Mouse (Mus musculus): ENCODE data around the gene Cma2.
"Not testable (repeated sequence)": the region's sequence is repeated elsewhere in the genome, so short reads cannot be mapped to it uniquely, and the experiment has no call there.

Gene Cma2

GRCm38 (mm10) chr14:55950346-55951030 is at the start of gene Cma2:
Cma2 (plus strand) TSS chr14:55950980.
- ATAC-seq (ENCODE audit: insufficient number of reproducible peaks, low FRiP score, low TSS enrichment), result no peak

GRCm38 (mm10) chr14:55905518-55905917 is 45.3 kb upstream of the Cma2 start:
- ATAC-seq (ENCODE audit: insufficient number of reproducible peaks, low FRiP score, low TSS enrichment), result no peak

DNA sequence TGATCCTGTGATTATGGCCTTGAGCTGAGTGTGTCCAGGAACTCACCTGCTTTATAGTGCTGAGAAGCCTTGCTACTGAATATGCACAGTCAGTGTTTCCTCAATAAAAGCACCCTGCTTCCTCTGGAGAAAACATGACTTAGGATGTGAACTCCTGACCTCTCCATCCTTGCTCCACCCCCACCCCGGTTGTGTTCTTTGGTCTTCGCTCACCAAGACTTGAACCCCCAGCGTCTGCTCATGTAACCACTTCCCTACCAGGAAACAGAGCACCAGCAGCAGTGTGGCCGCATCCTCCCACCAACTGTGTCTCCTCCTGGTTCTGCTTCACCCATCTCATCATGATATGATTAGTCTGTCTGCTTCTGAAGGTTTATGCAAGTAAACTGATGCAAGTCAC is 37.4 kb upstream of the Cma2 start:
- no peak for ATAC-seq (ENCODE audit: insufficient number of reproducible peaks, low FRiP score, low TSS enrichment)

GRCm38 (mm10) chr14:55918240-55919082 is 32.3 kb upstream of the Cma2 start:
- ATAC-seq (ENCODE audit: insufficient number of reproducible peaks, low FRiP score, low TSS enrichment), result peak; percentile 76; the same call in 1 of the 2 replicates

DNA sequence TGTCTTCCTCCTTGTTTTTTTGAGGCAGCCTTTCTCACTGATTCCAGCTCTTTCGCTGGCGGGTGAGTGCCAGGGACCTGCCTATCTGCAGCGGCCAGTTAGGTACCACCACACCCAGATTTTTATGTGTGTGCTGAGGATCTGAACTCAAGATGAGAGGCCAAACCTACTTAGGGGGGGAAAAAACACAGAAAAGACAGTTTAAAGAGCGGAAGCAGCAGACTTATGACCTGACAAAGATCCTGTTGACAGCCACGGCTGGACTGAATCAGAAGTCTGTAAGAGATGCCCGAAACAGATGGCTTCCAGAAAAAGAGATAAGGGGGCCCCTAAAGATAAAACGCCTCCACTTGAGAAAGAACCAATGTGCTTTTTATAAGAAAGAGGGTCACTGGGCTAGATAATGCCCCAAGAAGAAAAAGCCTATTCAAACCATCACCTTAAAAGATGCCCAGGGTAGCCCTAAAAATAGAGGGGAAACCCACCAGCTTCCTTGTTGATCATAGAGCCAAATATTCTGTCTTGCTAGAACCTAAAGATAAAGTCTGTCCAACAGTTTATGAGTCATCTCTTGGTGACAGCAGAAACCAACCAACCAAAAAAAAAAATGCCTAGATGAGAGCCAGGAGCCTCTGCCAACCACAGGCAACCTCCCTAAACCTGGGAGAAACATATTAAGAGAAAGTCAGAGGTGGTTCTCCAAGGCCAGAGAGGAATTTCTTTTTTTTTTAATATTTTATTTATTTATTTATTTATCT is 28.1 kb upstream of the Cma2 start:
- no peak for ATAC-seq (ENCODE audit: insufficient number of reproducible peaks, low FRiP score, low TSS enrichment)

DNA sequence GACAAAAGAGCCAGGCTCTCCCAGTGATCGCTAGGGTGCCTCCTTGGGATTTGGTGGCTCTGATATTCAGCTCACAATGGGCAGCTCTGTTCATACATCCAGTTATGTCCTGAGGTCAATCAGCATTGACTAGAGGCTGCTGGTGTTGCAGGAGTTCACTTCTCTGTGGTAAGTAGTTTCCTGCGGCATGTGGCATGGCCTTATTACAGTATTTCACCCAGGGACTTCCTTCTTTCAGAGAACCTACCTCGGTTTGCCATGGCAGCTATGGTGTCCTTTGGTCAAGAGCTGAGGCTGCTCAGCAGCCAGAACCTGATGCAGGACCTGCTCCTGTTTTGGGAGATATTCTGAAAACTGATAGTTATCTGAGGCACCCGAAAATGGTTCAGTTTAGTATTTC is 23.9 kb upstream of the Cma2 start:
- ATAC-seq (ENCODE audit: insufficient number of reproducible peaks, low FRiP score, low TSS enrichment), result no peak

- no peak for ATAC-seq (ENCODE audit: insufficient number of reproducible peaks, low FRiP score, low TSS enrichment)
Observed at GRCm38 (mm10) chr14:55929263-55929997, 21.4 kb upstream of the Cma2 start.

DNA sequence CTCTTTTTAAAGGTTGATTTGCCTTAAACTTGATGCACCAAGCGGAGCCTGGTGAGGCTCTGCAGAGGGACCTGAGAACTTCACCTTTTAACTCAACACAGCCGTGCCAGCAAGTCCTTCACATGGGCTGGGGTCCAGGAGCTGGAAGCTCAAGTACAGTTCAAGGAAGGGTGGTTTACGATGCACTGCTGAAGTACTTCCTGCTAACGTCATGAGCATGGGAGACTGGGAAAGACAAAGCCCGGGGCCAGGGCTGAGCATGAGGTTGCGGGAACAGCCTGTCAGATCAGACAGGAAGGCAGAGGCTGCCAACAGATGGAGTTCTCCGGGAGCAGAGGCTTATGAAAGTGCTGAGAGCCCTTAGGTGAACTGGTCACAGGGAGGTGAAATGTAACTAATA is 17.2 kb upstream of the Cma2 start:
- ATAC-seq (ENCODE audit: insufficient number of reproducible peaks, low FRiP score, low TSS enrichment), result no peak

DNA sequence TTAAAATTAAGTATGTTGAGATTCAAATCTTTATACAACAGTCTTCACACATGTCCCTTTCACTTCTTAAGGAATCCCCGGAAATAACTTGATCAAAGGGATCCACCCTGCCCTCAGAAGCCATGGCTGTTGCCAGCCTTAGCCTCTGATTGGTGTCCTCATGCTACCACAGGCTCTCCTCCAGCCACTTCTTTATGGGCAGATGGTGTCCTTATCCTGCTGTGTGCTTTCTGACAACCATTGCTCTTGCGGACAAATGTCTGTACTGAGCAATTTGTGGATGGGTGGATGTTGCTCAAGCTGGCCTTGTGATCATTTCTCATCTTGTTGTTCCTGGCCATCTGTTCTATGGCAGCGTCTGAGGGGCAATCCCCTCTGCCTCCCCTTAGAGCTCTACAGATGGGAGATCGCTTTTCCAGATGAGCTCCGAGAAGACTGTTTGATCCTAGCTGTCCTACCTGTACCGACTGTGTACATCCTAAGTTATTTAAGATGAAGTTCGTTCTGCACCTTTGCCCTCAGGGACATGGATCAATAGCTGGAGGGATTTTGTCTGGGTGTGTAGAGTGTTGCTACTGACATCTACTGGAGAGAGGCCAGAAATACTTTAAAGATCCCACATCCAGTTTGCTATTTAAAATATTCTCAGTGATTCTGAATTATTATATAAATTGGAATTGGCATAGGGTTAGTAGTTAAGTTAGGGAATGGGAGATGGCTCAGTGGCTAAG is 10.5 kb upstream of the Cma2 start:
- ATAC-seq (ENCODE audit: insufficient number of reproducible peaks, low FRiP score, low TSS enrichment), result peak; percentile 81

DNA sequence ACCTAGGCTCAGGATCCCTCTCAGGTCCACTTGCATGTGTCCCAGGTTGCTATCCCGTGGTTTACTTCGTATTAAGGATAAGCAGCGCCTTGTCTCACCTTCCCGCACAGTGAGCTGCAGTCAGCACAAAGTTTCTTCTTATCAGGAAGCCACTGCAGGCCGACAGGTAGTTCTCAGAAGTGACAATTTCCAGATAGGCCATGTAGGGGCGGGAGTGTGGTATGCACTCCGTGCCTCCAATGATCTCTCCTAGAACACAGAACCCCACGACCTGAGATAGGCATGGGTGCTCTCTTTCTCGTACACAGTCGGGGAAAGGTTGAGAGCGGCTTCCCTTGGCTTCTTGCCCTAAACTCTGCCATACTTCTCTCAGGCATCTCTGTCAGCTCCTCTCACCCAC is 7.2 kb upstream of the Cma2 start:
- ATAC-seq (ENCODE audit: insufficient number of reproducible peaks, low FRiP score, low TSS enrichment), result no peak

DNA sequence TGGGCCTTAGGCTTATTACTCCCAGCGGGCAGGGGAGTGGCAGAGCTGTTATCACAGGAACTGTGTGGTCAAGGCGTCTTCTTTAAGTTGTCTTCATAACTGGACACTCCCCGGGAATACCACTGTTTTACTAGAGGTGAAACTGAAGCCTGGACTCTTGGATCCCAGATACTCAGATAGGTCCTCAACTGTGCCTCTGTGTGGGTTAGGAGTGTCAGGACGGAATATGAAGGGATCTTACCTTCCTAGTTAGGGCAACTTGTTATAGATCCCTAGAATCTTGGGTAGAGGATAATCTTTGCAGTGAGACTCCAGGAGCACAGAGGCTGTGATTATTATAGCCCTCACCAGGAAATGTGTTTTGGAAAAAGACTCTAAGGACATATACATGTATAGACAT is 6.2 kb upstream of the Cma2 start, which contains the start of gene Cma1:
Gene Cma1, minus strand, starts transcription at position 101 of the 400 bp plus-strand sequence.
- ATAC-seq (ENCODE audit: insufficient number of reproducible peaks, low FRiP score, low TSS enrichment), result no peak

- ATAC-seq (ENCODE audit: insufficient number of reproducible peaks, low FRiP score, low TSS enrichment), result no peak
Observed at GRCm38 (mm10) chr14:55946269-55946969, 4.4 kb upstream of the Cma2 start.

- no peak for ATAC-seq (ENCODE audit: insufficient number of reproducible peaks, low FRiP score, low TSS enrichment)
Observed at GRCm38 (mm10) chr14:55963263-55963662, 12.5 kb downstream of the Cma2 start.

DNA sequence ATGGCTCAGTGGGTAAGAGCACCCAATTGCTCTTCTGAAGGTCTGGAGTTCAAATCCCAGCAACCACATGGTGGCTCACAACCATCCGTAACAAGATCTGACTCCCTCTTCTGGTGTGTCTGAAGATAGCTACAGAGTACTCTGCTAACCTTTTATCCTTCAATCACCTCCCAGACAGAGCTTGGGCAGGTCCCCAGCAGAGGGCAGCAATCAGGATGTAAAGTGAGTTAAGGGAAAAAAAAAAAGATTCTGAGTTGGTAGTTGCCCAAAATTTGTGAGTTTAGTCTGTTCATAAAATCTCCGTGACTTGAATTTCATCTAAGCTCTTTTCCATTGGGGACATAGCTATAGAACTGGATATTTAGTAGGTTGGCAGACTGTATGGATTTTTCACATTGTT is 13.1 kb downstream of the Cma2 start:
- ATAC-seq (ENCODE audit: insufficient number of reproducible peaks, low FRiP score, low TSS enrichment), result not testable (repeated sequence)

DNA sequence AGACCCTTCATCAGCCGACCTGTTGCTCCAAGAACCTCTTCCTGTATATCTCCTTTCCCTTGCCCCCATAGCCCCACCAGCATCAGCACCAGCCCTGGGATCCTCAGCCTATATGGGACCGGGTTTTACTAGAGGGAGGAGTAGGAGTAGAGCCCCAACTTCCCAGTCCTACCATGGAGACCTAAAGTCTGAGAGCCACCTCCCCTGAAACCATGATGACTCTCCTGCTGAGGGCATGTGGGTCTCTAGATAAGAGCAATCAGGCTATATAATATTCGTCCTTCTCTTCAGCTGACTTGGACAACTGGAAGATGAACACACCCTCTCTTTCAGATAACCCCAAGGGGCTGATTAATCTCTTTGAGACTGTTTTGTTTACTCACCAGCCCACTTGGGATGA is 36.7 kb downstream of the Cma2 start:
- not testable (repeated sequence) for ATAC-seq (ENCODE audit: insufficient number of reproducible peaks, low FRiP score, low TSS enrichment)

- ATAC-seq (ENCODE audit: insufficient number of reproducible peaks, low FRiP score, low TSS enrichment), result no peak
Observed at GRCm38 (mm10) chr14:56013147-56013546, 62.4 kb downstream of the Cma2 start.

- ATAC-seq (ENCODE audit: insufficient number of reproducible peaks, low FRiP score, low TSS enrichment), result no peak
Observed at GRCm38 (mm10) chr14:56013924-56014323, 63.1 kb downstream of the Cma2 start.

DNA sequence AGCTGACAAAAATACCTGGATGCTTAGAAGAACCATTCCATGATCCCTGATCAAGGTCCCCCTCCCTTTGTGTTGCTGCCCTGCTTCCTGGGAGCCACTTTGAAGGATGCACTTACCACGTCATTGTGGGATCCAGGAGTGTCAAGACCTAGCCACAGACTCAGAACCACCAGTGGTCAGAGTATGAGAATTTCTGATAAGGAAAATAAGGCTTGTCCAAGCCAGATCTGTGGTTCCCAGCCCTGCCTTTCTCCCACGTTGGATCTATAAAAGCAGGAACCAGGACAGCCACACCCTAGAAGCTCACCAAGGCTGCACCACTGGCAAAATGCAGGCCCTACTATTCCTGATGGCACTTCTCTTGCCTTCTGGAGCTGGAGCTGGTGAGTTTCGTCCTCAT is 66.9 kb downstream of the Cma2 start, which contains the start of gene Mcpt1:
Gene Mcpt1, plus strand, starts transcription at position 301 of the 400 bp plus-strand sequence.
- ATAC-seq (ENCODE audit: insufficient number of reproducible peaks, low FRiP score, low TSS enrichment), result not testable (repeated sequence)

DNA sequence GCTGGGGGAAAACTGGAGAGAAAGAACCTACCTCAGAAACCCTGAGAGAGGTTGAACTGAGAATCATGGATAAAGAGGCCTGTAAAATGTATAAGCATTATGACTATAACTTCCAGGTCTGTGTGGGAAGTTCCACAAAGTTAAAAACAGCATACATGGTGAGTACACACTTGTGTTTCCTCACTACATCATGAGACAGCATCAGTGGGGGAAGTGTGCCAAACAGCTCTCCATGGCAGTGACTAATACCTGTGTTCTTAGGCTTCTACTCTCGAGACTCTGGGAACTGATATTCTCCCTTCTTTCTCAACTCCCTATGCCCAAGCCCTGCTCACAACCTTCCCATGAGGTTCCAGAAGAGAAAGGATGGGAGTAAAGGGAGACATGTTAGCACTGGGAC is 68.7 kb downstream of the Cma2 start:
- ATAC-seq (ENCODE audit: insufficient number of reproducible peaks, low FRiP score, low TSS enrichment), result no peak

Measured in cerebellum, adult (tissue).